Mouse (Mus musculus): ENCODE data around the gene Dck.
"Not testable (repeated sequence)": the region's sequence is repeated elsewhere in the genome, so short reads cannot be mapped to it uniquely, and the experiment has no call there.

The Dck gene

DNA sequence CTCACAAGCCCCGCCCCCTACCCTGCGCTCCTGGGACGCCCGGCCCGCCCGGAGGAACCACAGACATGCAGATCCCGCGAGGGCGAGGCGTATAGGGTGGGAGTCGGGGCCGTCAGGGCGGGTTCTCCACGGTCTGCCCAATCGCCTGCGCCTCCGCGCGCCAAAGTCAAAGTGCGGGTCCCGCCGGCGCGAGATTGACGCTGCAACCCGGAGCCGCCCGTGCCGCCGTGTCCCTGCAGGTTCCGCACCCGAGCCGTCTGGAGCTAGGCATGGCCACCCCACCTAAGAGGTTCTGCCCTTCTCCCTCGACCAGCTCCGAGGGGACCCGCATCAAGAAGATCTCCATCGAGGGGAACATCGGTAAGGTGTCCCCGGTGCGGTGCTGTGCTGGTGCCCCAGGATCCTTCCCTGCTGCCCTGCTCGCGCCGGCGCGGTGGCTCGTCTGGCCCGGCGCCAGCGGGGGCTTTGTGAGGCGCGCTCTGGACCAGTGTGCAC is at the start of gene Dck:
Gene Dck (plus strand): TSS at position 10 of the 495 bp plus-strand sequence.
- CTCF ChIA-PET: no interaction called here

DNA sequence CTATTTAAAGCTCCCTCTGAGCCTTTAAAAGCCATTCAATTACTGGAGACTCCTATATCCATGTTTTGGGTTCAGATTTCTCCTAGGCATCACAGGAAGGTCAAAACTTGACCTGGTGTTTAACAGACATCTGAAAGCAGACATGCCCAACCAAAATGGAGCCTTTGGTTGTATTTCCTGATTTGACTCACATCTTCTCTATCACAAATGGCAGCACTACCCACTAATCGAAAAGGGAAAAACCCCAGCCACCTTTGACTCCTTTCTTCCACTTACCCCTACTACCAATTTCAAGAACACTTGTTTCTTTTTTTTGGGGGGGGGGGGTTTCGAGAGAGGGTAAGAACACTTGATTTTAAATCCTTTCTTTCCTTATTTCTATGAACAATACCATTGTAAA is 47.8 kb upstream of the Dck start:
- CTCF ChIA-PET: interaction anchor here (0.7 kb wide), 1 partner anchor 931 kb away, joined by 3 read pairs; no protein-coding TSS in a partner anchor

DNA sequence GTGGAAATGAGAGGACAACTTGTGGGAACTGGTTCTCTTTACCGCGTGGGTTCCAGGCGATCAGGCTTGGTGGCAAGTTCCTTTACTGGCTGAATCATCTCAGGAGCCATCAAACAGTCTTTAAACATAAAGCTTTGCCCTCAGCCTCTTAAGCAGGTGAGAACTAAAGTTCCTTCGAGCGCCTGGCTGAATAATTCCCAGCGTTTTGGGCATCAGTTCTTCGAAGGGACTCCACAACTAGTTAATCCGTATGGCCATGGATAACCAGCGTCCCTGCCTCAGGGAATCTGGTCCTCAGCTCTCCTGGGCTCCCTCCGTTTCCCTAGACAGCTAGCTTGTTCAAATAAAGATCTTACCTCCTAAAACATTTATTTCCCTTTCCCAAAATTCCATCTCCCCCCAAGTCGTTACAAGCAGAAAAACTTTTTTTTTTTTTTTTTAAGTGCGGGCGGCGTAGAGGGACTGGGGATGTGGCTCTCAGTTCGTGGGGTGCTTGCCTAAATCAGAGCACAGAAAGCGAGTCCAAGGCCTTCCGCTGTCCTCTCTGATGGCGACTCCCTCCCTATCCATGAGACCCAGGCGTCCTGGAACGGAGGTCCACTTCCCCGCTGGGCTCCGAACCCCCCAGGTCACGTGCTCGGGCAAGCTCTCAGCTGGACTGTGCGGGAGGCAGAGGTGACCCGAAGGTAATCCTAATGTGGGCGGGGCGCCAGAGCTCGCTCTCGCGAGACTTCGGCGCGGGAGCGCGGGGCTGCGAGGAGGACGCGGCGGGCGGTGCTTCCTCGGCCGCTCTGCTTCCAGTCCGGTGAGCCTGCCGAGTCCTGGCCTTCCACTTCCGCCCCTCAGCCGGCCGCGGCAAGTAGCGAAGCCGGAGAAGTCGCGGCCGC is 44.4 kb upstream of the Dck start, which contains the start of gene Mob1b:
Gene Mob1b (plus strand): TSS at position 740 of the 887 bp plus-strand sequence.
- CTCF ChIA-PET: interaction anchor here (0.7 to 0.8 kb wide), 2 partner anchors 24 to 66 kb away, joined by 3 read pairs; no protein-coding TSS in a partner anchor

DNA sequence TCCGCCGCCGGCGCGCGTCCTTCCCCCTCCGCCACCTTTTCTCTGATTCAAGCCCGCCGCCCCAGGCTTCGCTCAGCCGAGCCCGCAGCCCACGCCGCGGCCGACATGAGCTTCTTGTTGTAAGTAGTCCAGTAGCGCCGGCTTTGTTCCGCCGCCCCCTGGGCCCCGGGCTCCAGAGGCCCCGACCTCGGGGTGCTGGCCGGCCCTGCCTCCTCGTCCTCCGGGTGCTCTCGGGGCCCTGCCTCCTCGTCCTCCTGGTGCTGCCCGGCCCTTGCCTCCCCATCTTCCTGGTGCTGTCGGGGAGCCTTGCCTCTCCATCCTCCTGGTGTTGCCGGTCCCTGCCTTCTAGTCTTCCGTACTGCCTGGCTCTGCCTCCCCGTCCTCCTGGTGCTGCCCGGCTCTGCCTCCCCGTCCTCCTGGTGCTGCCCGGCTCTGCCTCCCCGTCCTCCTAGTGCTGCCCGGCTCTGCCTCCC is 43.8 kb upstream of the Dck start:
- CTCF ChIA-PET: interaction anchor here (0.8 to 1.6 kb wide), 2 partner anchors 24 to 38 kb away, joined by 3 to 6 read pairs; no protein-coding TSS in a partner anchor

DNA sequence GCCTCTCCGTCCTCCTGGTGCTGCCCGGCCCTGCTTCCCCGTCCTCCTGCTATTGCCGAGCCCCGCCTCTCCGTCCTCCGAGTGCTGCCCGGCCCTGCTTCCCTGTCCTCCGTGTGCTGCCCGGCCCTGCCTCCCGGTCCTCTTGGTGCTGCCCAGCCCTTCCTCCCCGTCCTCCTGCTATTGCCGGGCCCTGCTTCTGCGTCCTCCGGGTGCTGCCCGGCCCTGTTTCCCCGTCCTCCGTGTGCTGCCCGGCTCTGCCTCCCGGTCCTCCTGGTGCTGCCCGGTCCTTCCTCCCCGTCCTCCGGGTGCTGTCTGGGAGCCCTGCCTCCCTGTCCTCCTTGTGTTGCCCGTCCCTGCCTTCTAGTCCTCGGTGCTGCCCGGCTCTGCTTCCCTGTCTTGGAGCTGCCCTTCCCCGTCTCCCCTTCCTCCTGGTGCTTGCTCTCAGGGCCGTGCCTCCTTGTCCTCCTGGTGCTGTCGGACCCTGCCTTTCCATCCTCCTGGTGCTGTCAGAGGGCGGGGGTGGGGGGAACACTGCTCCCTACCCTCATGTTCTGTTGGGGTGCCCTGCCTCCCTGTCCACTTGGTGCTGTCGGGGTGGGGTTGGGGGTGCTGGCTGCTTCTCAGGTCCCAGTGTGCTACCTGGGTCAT is 43.1 kb upstream of the Dck start:
- CTCF ChIA-PET: interaction anchor here (1.6 kb wide), 1 partner anchor 37 kb away, joined by 6 read pairs; no protein-coding TSS in a partner anchor

DNA sequence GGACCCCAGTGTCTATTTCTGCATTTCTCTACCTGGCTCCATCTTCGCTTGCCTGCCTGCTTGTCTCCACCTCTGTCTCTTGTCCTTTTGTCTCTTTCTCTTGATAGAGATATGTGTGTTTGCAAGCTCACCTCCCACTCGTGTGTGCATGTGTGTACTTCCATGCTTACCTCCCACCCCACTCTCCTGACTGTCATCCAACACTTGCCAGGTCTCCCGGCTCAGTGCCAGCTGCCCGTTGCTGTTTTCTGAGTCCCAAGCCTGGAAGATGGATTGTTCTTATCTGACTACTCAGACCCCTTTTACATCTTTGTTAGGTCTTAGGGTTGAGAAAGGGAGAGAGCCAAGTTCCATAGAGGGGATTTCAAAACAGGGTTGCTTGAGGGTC is 42.6 kb upstream of the Dck start:
- CTCF ChIA-PET: interaction anchor here (1.6 kb wide), 1 partner anchor 37 kb away, joined by 6 read pairs; no protein-coding TSS in a partner anchor

DNA sequence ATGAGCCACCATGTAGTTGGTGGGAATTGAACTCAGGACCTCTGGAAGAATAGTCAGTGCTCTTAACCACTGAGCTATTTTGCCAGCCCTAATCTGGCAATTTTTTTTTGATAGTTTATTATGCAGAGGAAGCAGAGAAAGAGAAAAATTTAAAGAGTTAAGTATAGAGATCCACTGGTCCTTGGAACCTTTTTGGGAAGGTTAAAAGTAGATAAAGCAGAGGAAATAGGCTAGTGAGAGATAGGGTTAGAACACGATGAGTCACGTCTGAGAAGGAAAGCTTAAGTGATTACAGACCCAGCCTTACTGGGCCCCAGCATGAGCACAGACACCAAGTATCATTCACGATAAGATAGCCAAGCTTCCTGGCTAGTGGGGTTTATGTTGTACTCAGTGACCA is 40.8 kb upstream of the Dck start:
- CTCF ChIA-PET: no interaction called here

DNA sequence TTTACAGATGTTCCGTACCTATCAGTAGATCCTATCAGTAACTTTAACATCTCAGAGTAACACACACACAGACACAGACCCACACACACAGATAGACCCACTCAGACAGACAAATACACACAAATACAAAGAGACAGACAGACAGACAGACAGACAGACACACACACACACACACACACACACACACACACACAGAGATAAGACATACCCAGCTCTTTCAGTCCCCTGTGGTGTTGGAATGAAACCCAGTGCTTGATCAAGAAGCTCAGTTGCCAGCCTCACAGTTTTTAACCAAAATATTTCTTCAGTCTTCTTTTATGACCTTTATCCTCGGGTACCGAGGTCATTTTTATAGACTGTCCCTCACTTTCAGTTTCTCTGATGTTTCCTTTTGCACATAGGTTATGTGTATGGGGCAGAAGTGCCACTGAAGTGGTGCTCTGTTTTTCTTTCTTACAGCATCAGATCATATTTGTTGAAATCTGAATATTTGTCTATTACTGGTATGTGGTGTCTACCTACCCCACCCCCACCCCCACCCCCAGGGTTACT is 37.1 kb upstream of the Dck start:
- CTCF ChIA-PET: no interaction called here

DNA sequence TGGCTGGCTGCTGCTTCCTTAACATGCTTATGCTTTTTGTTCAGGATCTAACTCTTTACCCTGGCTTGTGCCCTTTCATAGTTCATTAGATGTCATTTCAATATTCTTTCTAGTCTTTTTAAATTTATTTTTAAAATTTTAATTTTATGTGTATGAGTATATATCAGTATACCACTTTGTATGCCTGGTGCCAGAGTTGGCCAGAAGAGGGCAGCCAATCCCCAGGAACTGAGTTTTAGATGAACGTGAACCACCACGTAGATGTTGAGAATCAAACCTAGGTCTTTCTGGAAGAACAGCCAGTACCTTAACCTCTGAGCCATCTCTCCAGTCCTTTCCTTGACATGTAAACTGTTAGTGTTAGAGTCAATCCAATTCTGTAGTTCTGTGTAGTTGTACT is 30.0 kb upstream of the Dck start:
- CTCF ChIA-PET: no interaction called here

DNA sequence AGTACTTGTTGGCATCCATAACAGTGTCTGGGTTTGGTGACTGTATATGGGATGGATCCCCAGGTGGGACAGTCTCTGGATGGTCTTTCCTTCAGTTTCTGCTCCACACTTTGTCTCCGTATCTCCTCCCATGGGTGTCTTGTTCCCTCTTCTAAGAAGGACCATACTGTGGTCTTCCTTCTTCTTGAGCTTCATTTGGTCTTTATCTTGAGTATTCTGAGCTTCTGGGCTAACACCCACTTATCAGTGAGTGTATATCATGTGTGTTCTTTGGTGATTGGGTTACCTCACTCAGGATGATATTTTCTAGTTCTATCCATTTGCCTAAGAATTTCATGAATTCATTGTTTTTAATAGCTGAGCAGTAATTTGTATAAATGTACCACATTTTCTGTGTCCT is 23.7 kb upstream of the Dck start:
- CTCF ChIA-PET: not testable (repeated sequence)

DNA sequence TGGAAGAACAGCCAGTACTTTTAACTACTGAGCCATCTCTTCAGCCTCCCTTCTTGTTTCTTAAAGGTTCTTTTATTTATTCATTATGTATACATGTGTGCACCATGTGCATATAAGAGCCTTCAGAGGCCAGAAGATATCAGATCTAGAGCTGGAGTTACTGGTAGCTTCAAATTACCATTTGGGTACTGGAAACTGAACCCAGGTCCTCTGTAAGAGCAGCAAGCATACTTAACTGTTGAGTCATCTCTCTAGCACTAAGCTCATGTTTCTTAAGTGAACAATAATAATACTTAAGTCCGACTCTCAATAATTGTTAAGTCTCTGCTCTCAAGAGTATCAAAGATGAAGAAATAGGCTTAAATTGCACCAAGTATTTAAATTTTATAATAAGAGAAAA is 17.0 kb upstream of the Dck start:
- CTCF ChIA-PET: no interaction called here

DNA sequence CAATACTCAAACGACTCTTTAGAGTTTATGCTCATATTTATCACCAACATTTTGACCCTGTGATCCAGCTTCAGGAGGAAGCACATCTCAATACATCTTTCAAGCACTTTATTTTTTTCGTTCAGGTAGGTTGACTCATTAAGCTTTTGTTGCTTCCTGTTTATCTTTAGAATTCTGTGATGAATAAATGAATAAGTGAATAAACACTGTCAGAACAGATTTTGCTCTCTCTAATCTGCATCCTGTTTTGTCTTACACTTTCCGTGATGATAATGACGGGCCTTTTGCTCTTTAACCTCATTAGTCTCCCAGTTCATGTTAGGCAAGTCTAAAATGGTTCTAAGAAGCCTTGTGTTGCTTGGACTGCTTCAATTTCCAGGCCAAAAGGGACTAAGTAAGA is 11.6 kb upstream of the Dck start:
- CTCF ChIA-PET: no interaction called here

DNA sequence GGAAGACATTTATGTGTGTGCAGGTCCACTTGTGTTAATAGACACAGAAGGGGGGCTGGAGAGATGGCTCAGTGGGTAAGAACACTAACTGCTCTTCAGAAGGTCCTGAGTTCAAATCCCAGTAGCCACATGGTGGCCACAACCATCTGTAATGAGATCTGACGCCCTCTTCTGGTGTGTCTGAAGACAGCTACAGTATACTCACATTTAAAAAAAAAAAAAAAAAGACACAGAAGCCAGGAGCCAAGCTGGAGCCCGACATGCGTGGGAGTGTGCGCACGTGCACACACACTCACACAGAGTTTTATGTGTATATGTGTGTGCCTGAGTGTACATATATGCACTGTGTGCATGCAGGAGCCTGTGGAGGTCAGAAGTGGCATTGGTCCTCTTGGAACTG is 2.2 kb upstream of the Dck start:
- CTCF ChIA-PET: no interaction called here

DNA sequence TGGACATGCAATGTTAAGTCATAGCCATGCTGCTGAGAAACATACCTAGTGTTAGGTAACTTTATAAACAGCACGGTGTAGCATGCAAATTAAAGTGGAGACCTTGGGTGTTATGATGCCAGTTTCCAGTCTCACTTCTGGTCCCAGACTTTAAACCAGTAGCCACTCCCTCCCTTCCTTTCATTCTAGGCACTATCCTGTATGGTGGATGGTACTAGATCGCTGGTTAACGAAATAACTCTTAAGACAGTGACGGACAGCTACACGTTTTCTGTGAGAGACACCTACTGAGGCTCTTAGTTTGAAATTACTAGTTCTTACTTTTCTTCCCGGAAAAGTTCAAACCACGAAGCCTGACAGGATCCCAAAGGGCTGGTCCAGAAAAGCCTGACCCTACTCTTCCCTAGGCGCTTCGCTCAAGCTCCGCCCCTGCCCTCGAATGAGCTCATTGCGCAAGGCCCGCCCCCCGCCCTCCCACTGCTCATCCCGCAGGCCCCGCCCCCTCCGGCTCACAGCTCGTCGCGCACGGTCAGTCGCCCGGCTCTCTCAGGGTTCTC is 288 bp upstream of the Dck start:
- CTCF ChIA-PET: interaction anchor here (0.6 kb wide), 1 partner anchor 401 kb away, joined by 9 read pairs; no protein-coding TSS in a partner anchor

DNA sequence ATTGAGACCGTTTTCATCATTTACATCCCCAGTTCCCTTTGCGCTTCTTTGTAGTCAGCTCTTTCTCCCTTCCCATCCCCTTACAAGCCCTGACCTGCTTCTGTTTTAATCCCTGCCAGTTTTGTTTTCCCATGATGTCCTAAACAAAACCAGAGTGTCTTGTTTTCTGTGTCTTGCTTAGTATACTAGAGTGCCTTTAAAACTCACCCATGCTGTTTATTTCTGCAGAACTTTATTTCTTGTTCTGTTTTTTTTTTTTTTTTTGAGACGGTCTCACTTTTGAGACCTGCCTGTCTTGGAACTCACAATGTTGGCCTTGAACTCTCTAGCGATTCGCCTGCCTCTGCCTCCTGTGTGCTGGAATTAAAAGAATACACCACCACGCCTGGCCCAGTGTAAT is 791 bp downstream of the Dck start:
- CTCF ChIA-PET: no interaction called here

DNA sequence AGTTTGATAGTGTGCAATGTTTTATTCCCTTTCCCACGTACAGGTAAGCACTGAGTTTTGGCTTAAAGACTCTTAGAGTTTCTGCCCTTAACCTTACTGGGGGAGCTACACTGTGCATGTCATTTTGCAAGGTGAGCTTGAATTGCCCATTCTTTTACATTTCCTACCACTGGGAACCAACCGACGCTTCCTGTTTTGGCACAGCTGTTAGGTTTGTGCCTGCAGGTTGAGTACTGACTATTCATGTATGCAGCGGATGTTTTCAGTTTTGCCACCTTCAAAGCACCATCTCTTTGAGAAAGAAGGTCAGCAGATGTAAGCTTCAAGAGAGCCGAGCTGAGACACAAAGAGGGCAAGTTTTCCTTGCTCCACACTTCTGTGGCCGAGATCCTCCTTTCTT is 1.3 kb downstream of the Dck start:
- CTCF ChIA-PET: no interaction called here

DNA sequence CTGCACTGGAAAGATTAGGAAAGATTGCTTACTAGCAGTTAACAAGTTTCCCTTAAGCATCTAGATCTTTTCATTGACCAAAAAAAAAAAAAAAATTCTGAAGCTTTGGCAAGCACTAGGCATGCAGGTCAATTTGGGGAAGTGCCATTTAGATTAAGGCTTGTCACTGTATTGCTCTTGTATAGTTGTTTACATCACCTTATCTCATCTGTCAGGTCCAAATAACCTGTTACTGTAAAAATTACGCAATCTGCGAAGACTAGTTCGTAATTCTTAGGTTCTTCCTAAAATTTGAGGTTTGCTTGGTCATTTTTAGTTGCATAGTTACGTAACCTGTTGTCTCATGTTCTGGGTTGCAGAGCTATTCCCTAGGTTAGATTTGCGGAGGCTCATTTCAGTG is 2.1 kb downstream of the Dck start:
- CTCF ChIA-PET: no interaction called here

DNA sequence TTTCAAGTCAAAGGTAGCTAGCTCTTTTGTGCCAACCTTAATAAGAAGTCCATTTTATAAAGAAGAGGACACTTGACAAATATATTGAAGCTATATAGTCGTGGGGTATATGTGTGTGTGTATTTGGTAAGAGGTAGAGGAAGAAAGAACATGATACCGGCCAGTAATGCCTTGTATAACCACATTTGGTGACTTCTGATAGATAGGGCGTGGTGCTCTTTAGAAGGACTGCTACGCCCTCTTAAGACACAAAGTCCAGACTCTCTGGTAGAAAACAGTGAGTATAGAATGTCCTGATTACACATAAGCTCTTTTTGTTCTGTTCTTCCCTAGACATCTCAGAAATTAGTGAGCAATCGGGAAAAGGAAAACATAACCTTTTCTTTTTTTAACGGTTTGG is 3.4 kb downstream of the Dck start:
- CTCF ChIA-PET: no interaction called here

DNA sequence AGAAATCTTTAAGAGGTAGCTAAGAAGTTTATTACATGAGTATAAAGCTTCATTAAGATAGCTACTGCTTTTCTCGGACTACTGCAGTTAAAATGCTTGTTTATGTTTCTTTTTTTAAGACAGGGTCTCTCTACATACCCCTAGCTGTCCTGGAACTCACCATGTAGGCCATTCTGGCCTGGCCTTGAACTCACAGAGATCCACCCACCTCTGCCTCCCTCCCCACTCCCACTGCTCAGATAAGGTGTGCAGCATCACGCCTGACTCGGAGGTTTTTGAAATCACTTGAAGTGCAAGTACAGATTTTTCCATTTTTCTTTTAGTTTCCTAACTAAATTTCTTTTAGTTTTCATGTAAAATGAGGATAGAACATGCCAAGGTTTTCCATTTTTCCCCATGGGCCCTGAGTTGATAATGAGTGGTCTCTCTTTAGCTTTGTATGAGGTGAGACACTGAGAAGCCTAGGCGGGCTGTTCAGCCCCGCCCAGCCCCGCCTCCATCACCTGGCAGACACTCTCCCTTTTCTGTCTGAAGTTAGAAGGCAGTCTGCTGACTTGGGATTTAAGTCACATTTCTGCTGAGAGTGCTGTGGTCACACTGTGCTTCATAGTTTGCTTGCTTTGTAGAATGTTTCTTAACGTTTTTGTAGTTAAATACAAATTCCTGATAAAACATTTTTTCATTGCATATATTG is 17.4 kb downstream of the Dck start:
- CTCF ChIA-PET: no interaction called here

DNA sequence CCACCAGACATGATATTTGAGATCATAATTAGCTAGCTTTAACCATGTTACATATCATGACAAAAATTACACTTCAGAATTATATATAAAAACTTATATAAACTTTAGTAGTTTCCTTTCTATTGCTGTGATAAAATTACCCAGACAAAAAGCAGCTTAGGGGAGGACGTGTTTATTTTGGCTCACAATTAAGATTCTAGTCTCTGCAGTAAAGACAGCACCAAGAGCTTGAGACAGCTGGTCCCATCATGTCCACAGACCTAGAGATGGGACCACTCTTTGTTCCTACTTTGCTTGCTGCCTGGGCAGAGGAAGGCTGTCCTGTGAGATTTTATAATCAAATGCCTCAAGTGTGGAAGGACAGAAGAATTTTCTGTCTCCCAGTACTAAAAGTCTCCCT is 20.3 kb downstream of the Dck start:
- CTCF ChIA-PET: no interaction called here

DNA sequence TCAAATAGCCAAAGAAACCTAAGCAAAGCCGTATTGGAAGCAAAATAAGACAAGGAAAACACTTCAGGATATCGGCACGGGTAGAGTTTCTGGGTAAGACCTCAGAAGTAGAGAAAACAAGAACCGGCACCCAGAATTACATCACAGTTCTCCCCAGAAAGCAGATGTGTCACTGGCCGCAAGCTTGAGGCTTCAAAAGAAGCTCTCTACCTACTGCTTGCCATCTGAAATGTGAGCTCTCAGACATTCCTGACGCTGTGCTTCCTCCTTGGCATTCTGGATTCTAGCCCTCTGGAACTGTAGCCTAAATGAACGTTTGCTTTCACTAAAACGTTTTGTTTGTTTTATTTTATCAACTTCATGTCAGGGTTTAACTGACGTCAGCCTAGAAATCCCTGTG is 25.9 kb downstream of the Dck start:
- CTCF ChIA-PET: interaction anchor here (0.6 kb wide), 1 partner anchor 399 kb away, joined by 3 read pairs; no protein-coding TSS in a partner anchor

All from spleen, embryonic (tissue).